Mouse (Mus musculus) kidney, embryonic 15.5 days (tissue): ENCODE results near the gene Eps8l2. TPM values are rescaled to one million over a fixed set of nuclear protein-coding genes. Genes with fewer than 3 reads are reported as not detected.

Experiments used
- ATAC-seq: fragments of 200-750 bp; cut with Nextera tagmentation; replicated peaks from 2 replicates; pipeline ENCODE4 v1.8.0; 2017; ENCODE audit warnings: moderate TSS enrichment; ENCODE audit not compliant: low FRiP score
- H3K27ac ChIP-seq: fragments of 300-500 bp; sonication (generic); 2 replicates; pipeline ENCODE4 v1.5.1; 2015; ENCODE audit warnings: mild to moderate bottlenecking, inconsistent platforms
- H3K27me3 ChIP-seq: fragments of 300-500 bp; sonication (generic); 2 replicates; pipeline ENCODE4 v1.6.1; 2015; ENCODE audit warnings: inconsistent platforms
- H3K36me3 ChIP-seq: fragments of 300-500 bp; sonication (generic); 2 replicates; pipeline ENCODE4 v1.6.1; 2015; ENCODE audit warnings: inconsistent platforms
- H3K4me1 ChIP-seq: fragments of 300-500 bp; sonication (generic); 2 replicates; pipeline ENCODE4 v1.6.1; 2015; ENCODE audit warnings: inconsistent platforms
- H3K4me2 ChIP-seq: fragments of 300-500 bp; sonication (generic); 2 replicates; pipeline ENCODE4 v1.6.1; 2015; ENCODE audit warnings: moderate library complexity, mild to moderate bottlenecking, inconsistent platforms
- H3K4me3 ChIP-seq: fragments of 300-500 bp; sonication (generic); replicated peaks from 2 replicates; pipeline ENCODE4 v1.5.1; 2015; ENCODE audit warnings: mild to moderate bottlenecking, inconsistent platforms
- H3K9ac ChIP-seq: fragments of 300-500 bp; sonication (generic); 2 replicates; pipeline ENCODE4 v1.6.1; 2015; ENCODE audit warnings: mild to moderate bottlenecking, inconsistent platforms
- H3K9me3 ChIP-seq: fragments of 300-500 bp; sonication (generic); replicated peaks from 2 replicates; pipeline ENCODE4 v1.6.1; 2016; ENCODE audit warnings: inconsistent platforms
- WGBS: fragments of 180-500 bp; shearing (Covaris S2); methylation state at CpG from one replicate; pipeline ENCODE4 v1.1.7; 2015; ENCODE audit warnings: mixed read lengths; 5-methylcytosine and 5-hydroxymethylcytosine counted together
- polyA plus RNA-seq: library from polyadenylated mRNA; unstranded; fragments of >200 nt; fragmentation: Nextera tagmentation; extraction: Ambion mirVana; gene quantifications from 2 replicates; pipeline ENCODE4 v1.2.1, GENCODE M21; 2015

The Eps8l2 gene
- polyA plus RNA-seq, 1 experiment from 2014 or later = 39.6 TPM

- H3K4me3 ChIP-seq = no peak overlapping the region
- no peak for ATAC-seq
- no peak overlapping the region for H3K9ac ChIP-seq
- no peak overlapping the region for H3K27ac ChIP-seq
- H3K4me1 ChIP-seq = no peaks in the 10 kb centered on the region
- WGBS = 89% methylated on average over 8 of the region's 8 CpGs
- H3K9me3 ChIP-seq = no peaks in the 10 kb centered on the region
- H3K4me2 ChIP-seq = no peak overlapping the region
- H3K36me3 ChIP-seq = peaks cover 99% of the 10 kb centered on the region
- H3K27me3 ChIP-seq = no peaks in the 10 kb centered on the region
Measured at GRCm38 (mm10) chr7:141315076-141315475, 23.6 kb upstream of the Eps8l2 start.

DNA sequence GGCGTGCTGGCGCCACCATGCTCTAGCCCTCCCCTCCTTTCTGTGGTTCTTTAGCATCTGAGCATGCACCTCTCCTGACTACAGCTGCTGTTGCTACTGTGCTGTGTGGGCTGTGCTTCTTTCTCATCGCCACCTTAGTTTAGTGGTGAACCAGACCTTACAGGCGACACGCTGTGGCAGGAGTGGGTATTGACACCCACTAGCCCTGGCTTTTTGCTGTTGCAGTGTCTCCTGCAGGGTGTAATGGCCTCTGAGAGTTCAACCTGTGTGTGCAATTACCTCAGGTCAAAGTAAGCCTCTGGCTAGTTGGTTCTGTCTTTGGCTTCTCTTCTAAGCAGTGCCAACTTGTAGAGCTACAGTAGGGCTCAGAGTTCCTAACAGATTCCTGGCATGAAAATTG lies 22.7 kb upstream of the Eps8l2 start:
- H3K27me3 ChIP-seq = no peaks in the 10 kb centered on the region
- H3K4me2 ChIP-seq = no peak overlapping the region
- no peak overlapping the region for H3K27ac ChIP-seq
- H3K4me1 ChIP-seq = no peaks in the 10 kb centered on the region
- H3K4me3 ChIP-seq = no peak overlapping the region
- ATAC-seq = no peak; the same call in 1 of the 2 replicates
- no peak overlapping the region for H3K9ac ChIP-seq
- WGBS = 68% methylated on average over 5 of the region's 5 CpGs
- H3K9me3 ChIP-seq = no peaks in the 10 kb centered on the region
- peaks cover 99% of the 10 kb centered on the region for H3K36me3 ChIP-seq

- H3K4me1 ChIP-seq = no peaks in the 10 kb centered on the region
- H3K27me3 ChIP-seq = no peaks in the 10 kb centered on the region
- no peaks in the 10 kb centered on the region for H3K9me3 ChIP-seq
- no peak overlapping the region for H3K27ac ChIP-seq
- ATAC-seq = no peak
- H3K4me2 ChIP-seq = no peak overlapping the region
- H3K36me3 ChIP-seq = peaks cover 99% of the 10 kb centered on the region
- 74% methylated on average over 1 of the region's 1 CpGs for WGBS
- H3K4me3 ChIP-seq = no peak overlapping the region
- no peak overlapping the region for H3K9ac ChIP-seq
Measured at GRCm38 (mm10) chr7:141317619-141318132, 21.0 kb upstream of the Eps8l2 start.

DNA sequence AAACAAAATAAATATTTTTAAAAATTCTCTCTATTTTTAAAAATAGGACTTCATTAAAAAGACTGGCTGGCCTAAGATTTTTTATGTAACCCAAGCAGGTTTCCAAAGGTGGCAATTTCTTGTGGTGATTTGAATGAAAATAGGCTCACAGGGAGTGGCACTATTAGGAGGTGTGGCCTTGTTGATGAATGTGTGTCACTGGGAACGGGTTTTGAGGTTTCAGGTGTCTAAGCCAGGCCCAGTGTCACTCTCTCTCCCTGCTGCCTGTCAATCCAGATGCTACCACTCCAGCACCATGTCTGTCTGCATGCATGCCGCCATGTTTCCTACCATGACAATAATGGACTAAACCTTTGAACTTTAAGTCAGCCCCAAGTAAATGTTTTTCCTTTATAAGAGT lies 19.2 kb upstream of the Eps8l2 start:
- H3K4me3 ChIP-seq = no peak overlapping the region
- no peak for ATAC-seq
- H3K27me3 ChIP-seq = no peaks in the 10 kb centered on the region

DNA sequence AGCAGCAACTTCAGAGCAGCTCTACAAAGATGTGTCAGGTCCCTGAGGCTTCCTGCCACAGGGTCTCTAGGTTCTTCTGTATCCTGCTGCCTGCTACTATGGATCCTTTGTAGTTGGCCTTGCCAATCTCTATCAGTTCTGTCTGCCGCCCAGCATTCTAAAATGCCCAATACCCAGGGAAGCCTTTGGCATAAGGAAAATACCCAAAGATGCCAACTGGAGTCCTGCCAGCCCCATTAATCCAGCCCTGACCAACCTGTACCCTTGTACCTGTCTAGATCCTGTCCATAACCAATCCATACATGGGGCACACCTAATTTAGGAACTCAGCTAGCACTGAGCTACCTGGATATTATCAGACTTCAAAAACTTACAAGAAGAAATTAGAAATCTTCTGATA lies 14.0 kb upstream of the Eps8l2 start:
- Histone ChIP-seq H3K4me3 (no peak overlapping the region), H3K27ac (no peak overlapping the region), H3K9ac (no peak overlapping the region), H3K9me3 (no peaks in the 10 kb centered on the region), H3K4me2 (no peak overlapping the region), H3K36me3 (peaks cover 46% of the 10 kb centered on the region), H3K27me3 (no peaks in the 10 kb centered on the region), H3K4me1 (peaks cover 26% of the 10 kb centered on the region)
- WGBS = 100% methylated on average over 1 of the region's 1 CpGs
- no peak for ATAC-seq

More for the DNA sequence above, 19.2 kb upstream of the Eps8l2 start:
- Histone ChIP-seq H3K36me3 (peaks cover 98% of the 10 kb centered on the region), H3K4me2 (no peak overlapping the region), H3K27ac (no peak overlapping the region), H3K9me3 (no peaks in the 10 kb centered on the region), H3K4me1 (no peaks in the 10 kb centered on the region), H3K9ac (no peak overlapping the region)
- WGBS = 62% methylated on average over 2 of the region's 2 CpGs

- Histone ChIP-seq H3K4me2 (peak overlapping the region; percentile 98), H3K4me1 (peaks cover 26% of the 10 kb centered on the region), H3K27ac (peak overlapping the region; percentile 96), H3K27me3 (no peaks in the 10 kb centered on the region), H3K36me3 (peaks cover 27% of the 10 kb centered on the region), H3K9ac (peak overlapping the region; percentile 80), H3K4me3 (peak overlapping the region; percentile 57), H3K9me3 (no peaks in the 10 kb centered on the region)
- ATAC-seq = peak; percentile 27
- WGBS = 3% methylated on average over 35 of the region's 35 CpGs
Measured at GRCm38 (mm10) chr7:141326546-141327446, 11.9 kb upstream of the Eps8l2 start.

DNA sequence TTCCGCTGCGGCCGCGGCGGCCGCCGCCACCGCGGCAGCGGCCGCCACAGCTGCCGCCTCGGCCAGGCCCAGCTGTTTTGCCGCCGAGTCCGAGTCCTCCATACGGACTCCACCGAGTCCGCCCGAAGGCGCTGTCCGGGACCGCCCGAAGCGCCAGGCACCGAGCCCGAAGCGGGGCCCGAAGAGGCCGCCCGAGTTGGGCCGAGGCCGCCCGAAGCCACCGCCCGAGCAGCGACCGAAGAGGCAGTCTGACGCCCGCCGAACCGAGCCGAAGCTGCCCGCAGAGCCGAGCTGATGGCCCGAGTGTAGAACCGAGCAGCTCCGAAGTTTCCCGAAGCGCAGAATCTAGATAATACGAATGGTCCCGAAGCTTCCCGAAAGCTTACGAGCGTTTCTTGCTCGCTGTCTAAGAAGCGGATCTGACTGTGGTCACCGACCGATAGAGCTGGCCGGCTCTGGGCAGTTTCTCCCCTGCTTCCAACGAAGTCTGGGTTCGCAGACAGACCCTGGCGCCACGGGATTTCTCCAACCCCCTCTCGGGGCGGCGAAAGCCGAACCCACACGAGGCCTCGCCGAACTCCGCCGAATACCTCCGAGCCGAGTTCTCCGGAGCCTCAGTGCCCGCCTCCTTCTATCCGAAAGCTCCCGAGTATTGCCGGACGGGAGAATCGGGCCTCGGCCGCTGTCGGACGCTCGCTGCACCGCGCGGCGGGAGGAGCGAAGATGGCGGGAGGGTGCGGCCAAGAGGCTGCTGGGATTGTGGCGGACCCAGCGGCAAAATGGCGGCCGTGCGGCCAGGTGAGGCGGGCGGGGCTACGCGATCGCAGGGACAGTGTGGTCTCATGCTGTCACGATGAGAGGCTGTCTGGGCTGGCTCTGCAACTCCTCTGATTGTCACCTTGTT lies 11.0 kb upstream of the Eps8l2 start, which contains the start of the genes Deaf1 and Tmem80:
Gene Deaf1, minus strand, starts transcription at position 222 of the 904 bp plus-strand sequence.
Gene Tmem80, plus strand, starts transcription at position 271 of the 904 bp plus-strand sequence.
- WGBS = under 1% methylated on average over 105 of the region's 105 CpGs
- Histone ChIP-seq H3K36me3 (peaks cover 20% of the 10 kb centered on the region), H3K9me3 (no peaks in the 10 kb centered on the region), H3K4me3 (peak within 1 kb of the TSS; percentile 57), H3K4me2 (peak within 1 kb of the TSS; percentile 98), H3K27me3 (no peaks in the 10 kb centered on the region), H3K9ac (peak within 1 kb of the TSS; percentile 80), H3K27ac (peak within 1 kb of the TSS; percentile 96), H3K4me1 (peaks cover 26% of the 10 kb centered on the region)
- ATAC-seq = peak; percentile 96

DNA sequence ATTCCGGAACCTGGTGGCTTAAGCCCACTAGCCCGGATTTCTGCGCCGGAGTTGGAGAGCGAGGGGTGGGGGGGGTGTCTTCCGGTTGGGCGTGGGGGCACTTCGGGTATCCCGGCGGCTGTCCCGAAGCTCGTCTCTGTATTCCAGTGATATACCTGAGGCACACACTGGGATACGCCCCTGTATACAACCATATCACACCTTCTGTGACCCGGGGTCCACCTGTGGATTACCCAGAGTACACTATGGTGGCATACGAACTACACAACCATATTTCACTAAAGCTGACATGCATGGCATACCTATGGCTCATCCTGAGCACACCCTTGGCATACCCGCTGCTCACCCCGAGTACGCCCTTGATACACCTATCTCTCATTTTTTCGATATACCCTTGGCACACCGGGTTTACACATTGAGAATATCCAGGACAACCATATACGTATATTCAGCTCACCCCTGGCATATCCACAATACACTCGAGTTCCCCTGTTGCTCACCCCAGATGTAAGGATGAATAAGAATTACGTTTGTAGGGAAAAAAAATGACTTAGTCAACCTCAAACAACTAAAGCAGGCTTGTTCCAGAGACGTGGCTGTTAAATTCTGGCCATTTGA lies 10.2 kb upstream of the Eps8l2 start:
- 14% methylated on average over 24 of the region's 24 CpGs for WGBS
- H3K9me3 ChIP-seq = no peaks in the 10 kb centered on the region
- H3K4me1 ChIP-seq = peaks cover 26% of the 10 kb centered on the region
- no peaks in the 10 kb centered on the region for H3K27me3 ChIP-seq
- H3K4me2 ChIP-seq = peak overlapping the region; percentile 98
- H3K4me3 ChIP-seq = peak overlapping the region; percentile 57
- H3K9ac ChIP-seq = peak overlapping the region; percentile 54
- ATAC-seq = peak; percentile 6; the same call in 1 of the 2 replicates
- peaks cover 20% of the 10 kb centered on the region for H3K36me3 ChIP-seq
- peak overlapping the region; percentile 96 for H3K27ac ChIP-seq

DNA sequence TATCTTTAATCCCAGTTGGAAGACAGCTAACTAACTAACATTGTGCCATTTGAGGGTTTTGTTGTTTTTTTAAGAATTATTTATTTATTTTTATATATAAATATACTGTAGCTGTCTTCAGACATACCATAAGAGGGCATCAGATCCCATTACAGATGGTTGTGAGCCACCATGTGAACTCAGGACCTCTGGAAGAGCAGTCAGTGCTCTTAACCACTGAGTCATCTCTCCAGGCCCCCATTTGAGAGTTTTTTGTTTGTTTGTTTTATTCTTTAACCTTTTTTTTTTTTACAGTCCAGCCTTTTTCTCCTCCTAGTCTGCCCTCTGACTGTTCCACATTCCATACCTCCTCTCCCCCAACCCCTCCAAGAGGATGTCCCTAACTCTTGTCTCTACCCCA lies 8.0 kb upstream of the Eps8l2 start:
- peaks cover 22% of the 10 kb centered on the region for H3K4me1 ChIP-seq
- no peak overlapping the region for H3K4me3 ChIP-seq
- H3K4me2 ChIP-seq = no peak overlapping the region
- ATAC-seq = no peak
- H3K36me3 ChIP-seq = peaks cover 29% of the 10 kb centered on the region
- no peak overlapping the region for H3K27ac ChIP-seq
- no peak overlapping the region for H3K9ac ChIP-seq
- no peaks in the 10 kb centered on the region for H3K27me3 ChIP-seq
- H3K9me3 ChIP-seq = no peaks in the 10 kb centered on the region

- Histone ChIP-seq H3K36me3 (peaks cover 36% of the 10 kb centered on the region), H3K27me3 (no peaks in the 10 kb centered on the region), H3K9me3 (no peaks in the 10 kb centered on the region), H3K9ac (no peak overlapping the region), H3K4me1 (peaks cover 9% of the 10 kb centered on the region), H3K4me3 (no peak overlapping the region), H3K27ac (peak overlapping the region; percentile 37), H3K4me2 (no peak overlapping the region)
- WGBS = 61% methylated on average over 6 of the region's 6 CpGs
- no peak for ATAC-seq
Measured at GRCm38 (mm10) chr7:141331990-141332389, 6.7 kb upstream of the Eps8l2 start.

DNA sequence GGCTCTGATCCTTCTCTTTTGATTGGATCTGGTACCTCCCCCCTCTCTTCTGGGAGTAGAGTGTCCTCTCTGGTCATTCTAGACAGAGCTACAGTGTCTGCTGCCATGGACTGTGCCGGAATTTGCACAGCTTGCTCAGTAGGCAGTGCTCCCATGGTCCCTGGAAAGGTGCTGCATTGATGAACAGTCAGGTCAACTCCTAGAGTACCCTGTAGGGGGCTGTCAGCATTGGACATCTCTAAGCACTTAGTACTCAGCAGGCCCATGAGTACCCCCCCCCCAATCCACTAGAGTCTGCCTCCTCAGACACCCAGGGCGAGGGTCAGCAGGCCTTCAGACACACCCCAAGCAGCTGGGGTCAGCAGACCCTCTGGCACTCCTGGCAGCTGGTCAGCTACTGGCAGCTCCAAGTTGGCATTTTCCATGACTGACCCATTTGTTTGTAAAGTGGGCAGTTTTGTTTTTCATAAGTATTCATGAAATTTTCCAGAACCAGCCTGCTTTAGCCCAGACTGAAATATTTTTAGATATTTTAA lies 3.6 kb upstream of the Eps8l2 start:
- Histone ChIP-seq H3K27me3 (no peaks in the 10 kb centered on the region), H3K4me2 (no peak overlapping the region), H3K4me1 (peaks cover 26% of the 10 kb centered on the region), H3K9ac (no peak overlapping the region), H3K27ac (no peak overlapping the region), H3K4me3 (no peak overlapping the region), H3K36me3 (peaks cover 36% of the 10 kb centered on the region), H3K9me3 (no peaks in the 10 kb centered on the region)
- 79% methylated on average over 2 of the region's 2 CpGs for WGBS
- no peak for ATAC-seq
